In the genomic region with DNA sequence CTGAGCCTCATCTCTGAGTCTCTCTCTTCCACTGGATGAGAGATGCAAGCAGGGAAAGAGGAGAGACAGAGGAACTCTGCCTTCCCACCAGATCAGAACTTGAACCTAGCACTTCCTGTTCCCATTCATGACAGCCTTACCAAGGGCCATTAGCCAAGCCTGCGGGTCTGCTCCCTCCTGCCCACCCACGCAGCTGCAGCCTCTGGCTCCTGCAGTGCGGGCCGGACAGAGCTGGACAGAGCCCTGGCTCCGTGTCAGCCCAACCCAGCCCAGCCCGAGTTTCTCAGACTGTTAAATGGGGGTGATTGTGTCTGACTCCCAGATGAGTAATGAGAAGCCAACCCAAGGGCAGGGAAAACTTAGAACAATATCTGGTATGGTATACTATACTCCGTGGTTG, we compare ENCODE assay signal across 11 mouse cellular contexts. TPM values are rescaled to one million over a fixed set of nuclear protein-coding genes. Genes with fewer than 3 reads are reported as not detected.
DNase-seq lines count a peak whose midpoint lies in the region; ATAC-seq lines count a peak whose summit lies in the region.
"Had no signal": no experiment of that assay in that cellular context is flagged by ENCODE, and none has a peak within 500 bp of the region (broad histone marks: within the 10 kb centered on the region; RNA-seq: fewer than 3 reads in every experiment).

No protein-coding gene starts in this region.

- H3K27me3 ChIP-seq in hindbrain, embryonic 15.5 days = no peaks in the 10 kb centered on the region
- no peaks in the 10 kb centered on the region for H3K27me3 ChIP-seq in hindbrain, embryonic 16.5 days (replicated peaks; ENCODE audit: control insufficient read depth, insufficient read depth, low read length)
- H3K27me3 ChIP-seq in neural tube, embryonic 15.5 days (replicated peaks) = no peaks in the 10 kb centered on the region

- H3K4me1 ChIP-seq in hindbrain, embryonic 15.5 days (replicated peaks) = peaks cover 56% of the 10 kb centered on the region
- peaks cover 23% of the 10 kb centered on the region for H3K4me1 ChIP-seq in hindbrain, embryonic 16.5 days (ENCODE audit: control insufficient read depth, insufficient read depth, low read depth, low read length)
- H3K4me1 ChIP-seq in neural tube, embryonic 15.5 days = peaks cover 46% of the 10 kb centered on the region

- no peak overlapping the region for H3K9ac ChIP-seq in hindbrain, embryonic 15.5 days
- H3K9ac ChIP-seq in hindbrain, embryonic 16.5 days (ENCODE audit: low read depth, low read length) = no peak overlapping the region
- H3K9ac ChIP-seq in neural tube, embryonic 15.5 days (replicated peaks) = no peak overlapping the region
- H3K9ac ChIP-seq: embryonic facial prominence, embryonic 15.5 days; heart, embryonic 13.5 days had no signal

- 30% methylated on average over 7 of the region's 7 CpGs for WGBS in hindbrain, embryonic 15.5 days
- WGBS in hindbrain, embryonic 16.5 days = 35% methylated on average over 7 of the region's 7 CpGs
- WGBS in neural tube, embryonic 15.5 days = 39% methylated on average over 7 of the region's 7 CpGs

- H3K27ac ChIP-seq in hindbrain, embryonic 15.5 days (replicated peaks) = no peak overlapping the region
- H3K27ac ChIP-seq in hindbrain, embryonic 16.5 days (ENCODE audit: low read depth, low read length) = no peak overlapping the region
- H3K27ac ChIP-seq in neural tube, embryonic 15.5 days (replicated peaks) = no peak overlapping the region
- H3K27ac ChIP-seq: embryonic facial prominence, embryonic 15.5 days; heart, embryonic 13.5 days had no signal

- peak; percentile 19 for DNase-seq in ovary, adult 18-20 months (ENCODE audit: low spot score)
- DNase-seq in ovary, postnatal 14 days (ENCODE audit: low spot score) = no peak
- DNase-seq in gastrocnemius, postnatal 25 days = peak; percentile 75
- DNase-seq in right cerebral cortex, postnatal 4 days = peak; percentile 30
- no peak for DNase-seq in embryo, embryonic 9.5 days (ENCODE audit: extremely low spot score)

- peak; percentile 49; the same call in 1 of the 2 replicates for ATAC-seq in hindbrain, embryonic 15.5 days (ENCODE audit: low FRiP score, low read depth)
- ATAC-seq in hindbrain, embryonic 16.5 days = no peak
- no peak for ATAC-seq in neural tube, embryonic 15.5 days (ENCODE audit: low FRiP score)

- H3K4me2 ChIP-seq in hindbrain, embryonic 15.5 days = no peak overlapping the region
- no peak overlapping the region for H3K4me2 ChIP-seq in hindbrain, embryonic 16.5 days (ENCODE audit: low read length)
- no peak overlapping the region for H3K4me2 ChIP-seq in neural tube, embryonic 15.5 days
- H3K4me2 ChIP-seq: embryonic facial prominence, embryonic 15.5 days; heart, embryonic 13.5 days had no signal

- H3K36me3 ChIP-seq in hindbrain, embryonic 15.5 days = no peaks in the 10 kb centered on the region
- H3K36me3 ChIP-seq in hindbrain, embryonic 16.5 days (ENCODE audit: control insufficient read depth, insufficient read depth, low read length) = no peaks in the 10 kb centered on the region
- no peaks in the 10 kb centered on the region for H3K36me3 ChIP-seq in neural tube, embryonic 15.5 days
- H3K36me3 ChIP-seq: embryonic facial prominence, embryonic 15.5 days; G1E; heart, embryonic 13.5 days had no signal

- H3K4me3 ChIP-seq in hindbrain, embryonic 15.5 days = no peak overlapping the region
- H3K4me3 ChIP-seq in hindbrain, embryonic 16.5 days (ENCODE audit: low read length) = no peak overlapping the region
- no peak overlapping the region for H3K4me3 ChIP-seq in neural tube, embryonic 15.5 days (replicated peaks)
- H3K4me3 ChIP-seq: embryonic facial prominence, embryonic 15.5 days; heart, embryonic 13.5 days had no signal

- H3K9me3 ChIP-seq in hindbrain, embryonic 15.5 days = no peaks in the 10 kb centered on the region
- no peaks in the 10 kb centered on the region for H3K9me3 ChIP-seq in hindbrain, embryonic 16.5 days (ENCODE audit: control insufficient read depth, low read length)
- no peaks in the 10 kb centered on the region for H3K9me3 ChIP-seq in neural tube, embryonic 15.5 days (replicated peaks)
- H3K9me3 ChIP-seq: embryonic facial prominence, embryonic 15.5 days; G1E; heart, embryonic 13.5 days had no signal

RNA-seq across cellular contexts. Expression of gene Cyth4, which starts 38.4 kb away (rescaled TPM):
- 6.7 and 7.0 TPM in 2 replicates for polyA plus RNA-seq in hindbrain, embryonic 15.5 days (2015; fragmentation: Nextera tagmentation; extraction: Ambion mirVana)
- polyA plus RNA-seq in hindbrain, embryonic 16.5 days (2015; fragmentation: Nextera tagmentation; extraction: Ambion mirVana) = 6.2 and 6.4 TPM in 2 replicates
- 1 to 10 TPM; 2.4 to 2.8 TPM for total RNA-seq in gastrocnemius, postnatal 25 days (2021)
- polyA plus RNA-seq in neural tube, embryonic 15.5 days (2015; fragmentation: Nextera tagmentation; extraction: Ambion mirVana) = 7.3 and 13.2 TPM in 2 replicates

Comparison
In these comparisons a context has a peak if more than half of its experiments do, and no peak if none do; other contexts are left out.
1. DNase-seq: peak in ovary, adult 18-20 months (single experiment), gastrocnemius, postnatal 25 days (single experiment) and right cerebral cortex, postnatal 4 days (single experiment); none in ovary, postnatal 14 days (single experiment) and embryo, embryonic 9.5 days (single experiment).